Mouse (Mus musculus): ENCODE results near the gene Lin7a.

DNA sequence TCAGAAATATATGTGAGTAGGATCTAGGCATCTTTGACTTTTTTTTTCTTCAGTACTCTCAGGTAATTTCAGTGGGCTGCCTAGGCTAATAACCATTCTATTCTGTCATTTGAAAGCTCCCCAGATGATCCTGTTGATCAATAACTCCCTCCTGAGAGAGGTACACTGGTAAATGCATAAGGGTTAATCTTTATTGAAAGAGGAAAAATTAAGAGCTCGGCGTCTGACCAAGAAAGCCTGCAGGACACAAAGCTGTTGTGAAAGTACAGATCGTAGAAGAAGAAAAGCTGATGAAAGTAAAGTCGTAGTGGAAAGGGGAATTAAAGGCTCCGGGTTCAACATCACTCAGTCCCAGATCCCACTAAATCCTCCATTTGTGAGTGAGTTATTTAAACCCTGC lies 44.2 kb downstream of the Lin7a start:
- TF ChIP-seq MAX (IDR thresholded peaks at IDR 0.05; ENCODE audit: low read depth) (no peak), CEBPB (IDR thresholded peaks at IDR 0.05; ENCODE audit: insufficient read depth, poor library complexity, severe bottlenecking) (no peak), MYOD1 (IDR thresholded peaks at IDR 0.05; ENCODE audit: control insufficient read depth in 1 of 3, insufficient read length in 2 of 3, low read depth in 2 of 3) (no peak), POLR2A (IDR thresholded peaks at IDR 0.05; ENCODE audit: insufficient read length, low read depth) (no peak), USF1 (IDR thresholded peaks at IDR 0.05; ENCODE audit: low read depth) (no peak), E2F4 (IDR thresholded peaks at IDR 0.05; ENCODE audit: insufficient read depth) (no peak)

All from myocyte (in vitro differentiated cells).